Mouse (Mus musculus) adrenal gland, postnatal 14 days (tissue): ENCODE data around the gene Snai1. TPM values are rescaled to one million over a fixed set of nuclear protein-coding genes. Genes with fewer than 3 reads are reported as not detected.

Experiments
- DNase-seq: peaks from one replicate; pipeline ENCODE4 v3.0.0; 2021; ENCODE audit warnings: mixed read lengths
- total RNA-seq: library from RNA; stranded (reverse); gene quantifications from 2 replicates; pipeline ENCODE4 v1.2.3, GENCODE M21; 2021

Gene Snai1
- total RNA-seq, 1 experiment from 2014 or later, result 7.2 TPM

- no peak for DNase-seq
Measured at GRCm38 (mm10) chr2:167551342-167551920, 13.4 kb downstream of the Snai1 start.

- DNase-seq, result no peak
Measured at GRCm38 (mm10) chr2:167552292-167552691, 14.3 kb downstream of the Snai1 start.

GRCm38 (mm10) chr2:167552927-167553402 is 15.0 kb downstream of the Snai1 start:
- peak; percentile 87 for DNase-seq

- no peak for DNase-seq
Measured at GRCm38 (mm10) chr2:167555766-167556165, 17.8 kb downstream of the Snai1 start.

GRCm38 (mm10) chr2:167559413-167559812 is 21.4 kb downstream of the Snai1 start:
- DNase-seq, result no peak

- peak; percentile 70 for DNase-seq
Measured at GRCm38 (mm10) chr2:167562101-167562500, 24.1 kb downstream of the Snai1 start.

- no peak for DNase-seq
Measured at GRCm38 (mm10) chr2:167563035-167563434, 25.0 kb downstream of the Snai1 start.

GRCm38 (mm10) chr2:167563703-167564102 is 25.7 kb downstream of the Snai1 start:
- DNase-seq, result no peak

- DNase-seq, result no peak
Measured at GRCm38 (mm10) chr2:167564551-167565311, 26.7 kb downstream of the Snai1 start.

GRCm38 (mm10) chr2:167565312-167565656 is 27.3 kb downstream of the Snai1 start:
- DNase-seq, result no peak

- DNase-seq, result peak; percentile 66
Measured at GRCm38 (mm10) chr2:167565682-167566081, 27.7 kb downstream of the Snai1 start.

GRCm38 (mm10) chr2:167568112-167568511 is 30.1 kb downstream of the Snai1 start:
- DNase-seq, result no peak

- peak; percentile 93 for DNase-seq
Measured at GRCm38 (mm10) chr2:167569934-167570651, 32.1 kb downstream of the Snai1 start.

- no peak for DNase-seq
Measured at GRCm38 (mm10) chr2:167570815-167571214, 32.8 kb downstream of the Snai1 start.

GRCm38 (mm10) chr2:167571442-167572220 is 33.6 kb downstream of the Snai1 start:
- DNase-seq, result no peak

GRCm38 (mm10) chr2:167574814-167575213 is 36.8 kb downstream of the Snai1 start:
- DNase-seq, result peak; percentile 83

- no peak for DNase-seq
Measured at GRCm38 (mm10) chr2:167575581-167575980, 37.6 kb downstream of the Snai1 start.

- no peak for DNase-seq
Measured at GRCm38 (mm10) chr2:167576121-167576620, 38.2 kb downstream of the Snai1 start.

- no peak for DNase-seq
Measured at GRCm38 (mm10) chr2:167577186-167577785, 39.3 kb downstream of the Snai1 start.

- DNase-seq, result no peak
Measured at GRCm38 (mm10) chr2:167578521-167578920, 40.5 kb downstream of the Snai1 start.

- no peak for DNase-seq
Measured at GRCm38 (mm10) chr2:167583161-167583952, 45.4 kb downstream of the Snai1 start.
